Mouse (Mus musculus): ENCODE data around the gene Clybl. TPM values are rescaled to one million over a fixed set of nuclear protein-coding genes. Genes with fewer than 3 reads are reported as not detected.
A peak's percentile ranks its signal among the peaks of the same experiment; 100 is the strongest.

The Clybl gene
- polyA plus RNA-seq, 1 experiment, result 11.7 TPM

DNA sequence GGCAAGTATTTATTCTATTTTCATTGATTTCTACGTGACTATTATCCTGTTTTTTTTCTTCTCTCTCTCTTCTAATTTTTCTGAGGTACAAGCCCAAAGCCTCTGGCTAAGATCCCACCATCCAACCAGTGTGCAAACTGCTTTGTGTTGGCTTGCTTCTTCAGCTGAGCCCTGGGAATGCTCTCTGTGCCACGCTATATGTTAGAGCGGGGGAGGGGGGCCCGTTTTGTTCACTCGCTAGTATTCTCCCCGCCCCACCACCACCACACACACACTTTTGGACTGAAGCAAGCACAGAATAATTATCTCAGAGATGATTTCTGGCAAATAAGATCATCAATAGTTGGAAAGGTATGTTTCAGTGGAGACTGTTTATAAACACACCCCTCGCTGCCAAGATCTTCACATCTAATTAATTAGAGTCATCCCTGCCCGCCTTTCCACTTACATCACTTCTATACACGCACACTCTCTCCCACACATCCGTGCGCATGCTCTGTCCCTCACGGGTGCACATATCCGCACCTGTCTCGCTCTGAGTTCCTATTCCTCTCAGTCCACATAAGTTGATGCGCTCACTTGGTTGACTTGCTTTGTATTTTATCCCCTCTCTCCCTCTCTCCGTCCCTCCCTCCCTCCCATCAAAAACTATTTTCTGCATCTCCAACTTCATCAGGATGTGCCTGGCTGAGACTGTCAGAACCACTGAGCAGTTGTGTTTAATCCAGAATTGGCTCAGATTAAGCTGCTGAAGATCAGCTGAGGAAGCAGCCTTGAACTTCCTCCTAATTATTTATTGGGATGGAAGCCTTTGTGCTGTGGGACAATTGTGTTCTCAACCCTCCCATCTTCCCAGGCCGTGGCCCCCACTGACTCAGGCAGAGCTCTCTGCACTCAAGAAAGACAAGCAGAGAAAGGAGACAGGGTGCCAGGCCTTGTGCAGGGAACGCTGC, 163.0 kb downstream of the Clybl start:
- no peak for TF ChIP-seq CTCF (IDR thresholded peaks at IDR 0.05; ENCODE audit: borderline replicate concordance, extremely low read depth, insufficient read depth, insufficient read length)
- no peak for TF ChIP-seq POLR2A (IDR thresholded peaks at IDR 0.05; ENCODE audit: borderline replicate concordance, extremely low read depth, insufficient read depth, insufficient read length, poor library complexity, severe bottlenecking)
- DNase-seq (ENCODE audit: low read depth), result peak; percentile 76

DNA sequence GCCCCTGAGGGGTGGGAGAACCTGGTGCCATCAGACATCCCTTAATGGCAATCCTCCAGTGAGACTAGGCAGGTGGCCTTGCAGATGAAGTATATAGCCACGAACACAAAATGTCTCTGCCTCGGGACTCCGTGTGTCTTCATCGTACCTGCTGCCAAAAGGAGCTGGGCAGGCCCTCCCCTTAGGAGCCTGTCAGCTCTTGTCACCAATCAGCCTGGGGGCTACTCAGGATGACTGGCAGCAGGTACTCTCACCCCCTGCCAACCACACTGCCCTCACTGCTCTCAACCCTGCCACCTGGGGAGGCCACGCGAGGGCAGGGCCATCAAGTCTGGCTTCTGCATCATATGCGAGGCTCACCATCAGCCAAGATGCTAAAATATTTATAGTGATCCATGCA, 166.6 kb downstream of the Clybl start:
- no peak for DNase-seq (ENCODE audit: low read depth)
- TF ChIP-seq POLR2A (IDR thresholded peaks at IDR 0.05; ENCODE audit: borderline replicate concordance, extremely low read depth, insufficient read depth, insufficient read length, poor library complexity, severe bottlenecking), result no peak

DNA sequence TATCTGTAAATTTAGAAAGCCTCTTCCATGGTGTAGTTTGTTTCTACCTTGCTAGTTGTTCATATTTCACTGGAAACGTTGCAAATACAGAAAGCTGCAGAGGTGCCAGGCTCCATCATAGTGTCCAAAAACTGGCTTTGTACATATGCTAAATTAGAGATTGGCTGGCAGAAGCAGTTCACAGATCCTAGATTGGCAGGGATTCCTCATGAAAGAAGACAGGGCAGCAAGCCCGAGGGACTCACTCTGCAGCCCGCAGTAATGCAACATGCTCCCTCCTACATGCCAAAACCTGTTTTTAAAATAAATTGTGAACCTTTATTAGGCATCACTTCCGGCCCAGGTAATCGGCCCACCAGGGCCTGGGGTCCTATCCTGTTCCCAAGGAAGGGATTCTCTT, 167.8 kb downstream of the Clybl start:
- DNase-seq (ENCODE audit: low read depth), result peak; percentile 82
- TF ChIP-seq CTCF (IDR thresholded peaks at IDR 0.05; ENCODE audit: borderline replicate concordance, extremely low read depth, insufficient read depth, insufficient read length) (no peak), POLR2A (IDR thresholded peaks at IDR 0.05; ENCODE audit: borderline replicate concordance, extremely low read depth, insufficient read depth, insufficient read length, poor library complexity, severe bottlenecking) (no peak)

DNA sequence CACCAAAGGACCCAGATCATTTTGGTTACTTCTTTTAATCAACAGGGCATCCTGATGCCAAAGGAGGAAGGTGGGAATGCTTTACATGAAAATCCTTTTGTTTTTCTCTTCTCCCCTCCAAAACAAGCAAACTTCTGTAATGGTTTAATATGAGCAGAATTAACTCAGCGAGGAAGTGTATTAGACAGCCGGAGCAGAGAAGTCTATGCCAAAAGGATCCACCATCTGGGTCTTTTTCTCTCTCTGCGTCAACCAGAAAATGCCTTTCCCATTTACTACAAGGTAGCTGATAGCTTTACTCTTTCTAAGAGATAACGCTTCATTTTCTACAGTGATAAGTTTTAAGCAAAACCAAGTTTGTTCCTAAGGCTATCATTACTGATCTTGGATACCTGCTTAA, 168.3 kb downstream of the Clybl start:
- peak; percentile 69 for DNase-seq (ENCODE audit: low read depth)
- TF ChIP-seq POLR2A (IDR thresholded peaks at IDR 0.05; ENCODE audit: borderline replicate concordance, extremely low read depth, insufficient read depth, insufficient read length, poor library complexity, severe bottlenecking), result no peak
- TF ChIP-seq CTCF (IDR thresholded peaks at IDR 0.05; ENCODE audit: borderline replicate concordance, extremely low read depth, insufficient read depth, insufficient read length), result no peak

DNA sequence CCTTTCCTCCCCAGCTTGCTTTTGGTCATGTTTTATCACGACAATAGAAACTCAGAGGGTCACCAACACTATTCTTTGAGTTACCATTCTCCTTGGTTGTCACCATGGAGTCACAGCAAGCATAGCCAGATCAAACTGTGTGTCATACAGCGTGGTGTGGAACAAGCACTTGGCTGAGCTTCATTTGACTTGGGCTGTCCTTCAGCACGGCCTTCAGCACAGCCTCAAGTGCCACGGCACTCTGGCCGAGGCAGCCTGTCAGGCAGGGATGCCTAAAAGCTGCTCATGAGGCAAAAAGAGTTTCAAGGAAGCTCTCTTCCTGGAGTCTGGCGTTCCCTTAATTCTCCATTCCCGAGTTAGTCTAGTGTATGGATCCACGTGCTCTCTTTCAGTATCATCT, 169.3 kb downstream of the Clybl start:
- DNase-seq (ENCODE audit: low read depth), result no peak
- TF ChIP-seq CTCF (IDR thresholded peaks at IDR 0.05; ENCODE audit: borderline replicate concordance, extremely low read depth, insufficient read depth, insufficient read length) (no peak), POLR2A (IDR thresholded peaks at IDR 0.05; ENCODE audit: borderline replicate concordance, extremely low read depth, insufficient read depth, insufficient read length, poor library complexity, severe bottlenecking) (no peak)

DNA sequence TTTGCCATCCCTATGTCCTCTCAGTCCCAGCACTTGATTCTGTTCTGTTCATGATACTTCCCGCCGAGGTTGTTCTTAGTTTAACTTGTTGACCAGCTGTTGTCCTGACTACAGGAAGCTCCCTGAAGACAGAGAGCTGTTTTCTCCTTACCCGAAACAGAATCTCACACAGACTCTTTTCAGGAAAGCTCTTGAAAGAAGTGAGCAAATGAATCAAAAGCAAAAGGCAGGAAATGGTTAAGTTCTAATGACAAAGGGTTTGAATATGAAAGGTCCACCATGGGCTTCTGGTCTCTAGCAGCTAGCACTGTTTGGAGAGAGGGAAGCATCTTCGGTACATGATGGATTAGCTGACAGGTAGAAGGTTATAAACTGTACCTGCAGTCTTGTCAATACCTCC, 175.8 kb downstream of the Clybl start:
- TF ChIP-seq CTCF (IDR thresholded peaks at IDR 0.05; ENCODE audit: borderline replicate concordance, extremely low read depth, insufficient read depth, insufficient read length), result no peak
- no peak for TF ChIP-seq POLR2A (IDR thresholded peaks at IDR 0.05; ENCODE audit: borderline replicate concordance, extremely low read depth, insufficient read depth, insufficient read length, poor library complexity, severe bottlenecking)
- no peak for DNase-seq (ENCODE audit: low read depth)

DNA sequence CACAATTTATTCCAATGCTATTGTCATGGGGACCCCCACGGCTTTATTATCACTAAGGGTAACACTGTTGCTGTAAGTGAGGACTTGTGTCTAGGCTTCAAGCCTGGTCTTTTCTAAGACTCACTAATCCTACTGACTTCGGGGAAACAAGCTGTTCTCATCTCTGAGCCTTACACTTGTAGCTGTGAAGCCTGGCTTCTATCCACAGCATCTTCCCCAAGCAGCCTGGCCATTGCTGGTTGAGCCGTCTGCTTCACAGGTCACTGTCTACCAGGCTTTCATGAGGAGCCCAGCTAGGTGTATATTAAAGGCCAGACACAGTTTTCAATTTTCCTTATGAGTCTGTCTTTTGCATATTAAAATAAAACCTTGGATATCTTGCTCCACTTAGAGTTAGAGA, 177.1 kb downstream of the Clybl start:
- TF ChIP-seq POLR2A (IDR thresholded peaks at IDR 0.05; ENCODE audit: borderline replicate concordance, extremely low read depth, insufficient read depth, insufficient read length, poor library complexity, severe bottlenecking) (no peak), CTCF (IDR thresholded peaks at IDR 0.05; ENCODE audit: borderline replicate concordance, extremely low read depth, insufficient read depth, insufficient read length) (no peak)
- DNase-seq (ENCODE audit: low read depth), result no peak

DNA sequence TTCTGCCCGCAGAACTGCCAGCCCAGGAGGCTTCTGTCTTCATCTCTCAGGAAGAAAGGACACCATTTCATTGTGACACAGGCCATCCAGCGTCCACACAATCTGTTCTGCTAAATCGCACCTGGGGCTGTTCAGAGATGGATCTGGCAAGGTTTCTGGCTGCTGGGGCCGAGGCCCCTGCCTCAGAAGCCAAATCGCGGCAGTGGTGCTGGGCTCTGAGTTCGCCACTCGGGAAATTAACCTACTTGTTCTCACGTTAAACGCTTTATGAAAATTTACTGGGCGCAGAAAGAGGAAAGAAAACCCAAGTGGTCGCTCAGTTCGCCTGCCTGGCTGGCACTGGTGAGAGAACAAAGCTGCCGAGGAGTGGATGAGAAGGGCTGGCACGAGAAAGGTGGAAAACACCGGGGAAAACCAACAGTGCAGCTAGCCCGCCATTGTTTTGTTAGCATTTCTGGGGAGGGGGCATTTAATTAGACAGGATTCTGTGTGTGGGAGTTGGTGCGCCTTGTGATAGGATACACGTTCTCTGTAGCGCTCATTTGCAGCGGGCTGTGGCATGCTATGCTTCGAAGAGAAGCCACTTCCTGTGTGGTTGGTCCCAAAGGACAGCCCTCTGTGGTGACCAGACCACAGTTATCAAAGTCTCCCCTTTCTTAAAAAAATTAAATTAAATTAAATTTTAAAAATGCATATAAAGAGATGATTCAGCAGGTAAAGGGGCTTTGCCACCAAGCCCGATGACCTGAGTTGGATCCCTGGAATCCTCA, 177.8 kb downstream of the Clybl start:
- TF ChIP-seq CTCF (IDR thresholded peaks at IDR 0.05; ENCODE audit: borderline replicate concordance, extremely low read depth, insufficient read depth, insufficient read length) (no peak), POLR2A (IDR thresholded peaks at IDR 0.05; ENCODE audit: borderline replicate concordance, extremely low read depth, insufficient read depth, insufficient read length, poor library complexity, severe bottlenecking) (no peak)
- DNase-seq (ENCODE audit: low read depth), result peak; percentile 56

DNA sequence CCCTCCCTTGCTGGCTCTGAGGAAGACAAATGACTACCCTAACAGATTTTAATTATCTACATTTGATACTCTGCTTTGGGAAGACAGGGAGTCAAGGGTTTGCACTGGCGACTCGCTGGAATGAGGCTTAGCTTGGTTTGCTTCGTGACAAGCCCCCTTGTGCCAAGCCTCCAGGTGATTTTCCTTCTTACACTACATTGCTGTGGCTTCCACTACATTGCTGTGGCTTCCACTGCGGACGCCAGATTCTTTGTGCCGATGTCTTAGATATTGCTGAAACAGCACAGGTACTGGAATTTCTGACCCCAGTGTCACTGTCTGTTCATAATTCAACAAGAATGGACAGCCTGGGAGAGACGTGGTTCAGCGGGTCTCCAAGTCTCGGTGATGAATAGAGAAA, 180.3 kb downstream of the Clybl start:
- TF ChIP-seq POLR2A (IDR thresholded peaks at IDR 0.05; ENCODE audit: borderline replicate concordance, extremely low read depth, insufficient read depth, insufficient read length, poor library complexity, severe bottlenecking) (no peak), CTCF (IDR thresholded peaks at IDR 0.05; ENCODE audit: borderline replicate concordance, extremely low read depth, insufficient read depth, insufficient read length) (no peak)
- DNase-seq (ENCODE audit: low read depth), result no peak

DNA sequence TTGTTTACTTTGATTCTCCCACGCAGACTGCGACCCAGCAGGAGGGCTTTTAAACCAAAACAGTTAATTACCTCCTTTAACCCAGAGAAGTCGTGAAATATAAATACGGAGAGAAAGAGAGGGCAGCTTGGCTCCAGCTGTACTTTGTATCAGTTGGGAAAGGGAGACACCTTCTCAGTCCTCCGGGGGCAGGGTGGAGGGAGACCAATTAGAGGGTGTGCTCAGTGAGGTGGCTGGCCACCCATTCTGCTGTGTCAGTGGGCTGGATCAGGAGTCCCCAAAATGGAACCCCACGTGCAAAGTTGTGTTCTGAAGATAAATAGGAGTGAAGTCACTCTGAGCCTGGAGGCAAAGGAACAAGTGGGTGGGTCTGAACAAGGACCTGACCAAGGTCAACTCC, 181.7 kb downstream of the Clybl start:
- no peak for DNase-seq (ENCODE audit: low read depth)
- TF ChIP-seq CTCF (IDR thresholded peaks at IDR 0.05; ENCODE audit: borderline replicate concordance, extremely low read depth, insufficient read depth, insufficient read length) (no peak), POLR2A (IDR thresholded peaks at IDR 0.05; ENCODE audit: borderline replicate concordance, extremely low read depth, insufficient read depth, insufficient read length, poor library complexity, severe bottlenecking) (no peak)

DNA sequence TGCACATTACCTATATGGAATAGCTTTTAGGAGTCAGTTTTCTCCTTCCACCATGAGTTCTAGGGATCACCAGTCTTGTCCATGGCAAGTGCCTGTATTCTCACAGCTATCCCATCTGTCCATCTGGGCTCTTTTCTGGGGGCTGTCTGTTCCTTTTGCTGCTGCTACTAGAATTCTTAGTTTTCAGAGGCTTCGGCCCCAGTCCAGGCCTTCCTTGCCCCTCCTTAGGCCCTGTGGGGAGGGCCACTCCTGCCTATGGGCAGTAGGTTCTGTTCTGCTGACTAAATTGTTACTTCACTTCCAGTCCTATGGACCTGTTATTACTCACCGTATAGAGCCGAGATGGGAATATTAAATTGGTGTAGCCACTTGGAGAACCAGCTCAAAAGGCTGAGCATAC, 182.5 kb downstream of the Clybl start:
- TF ChIP-seq POLR2A (IDR thresholded peaks at IDR 0.05; ENCODE audit: borderline replicate concordance, extremely low read depth, insufficient read depth, insufficient read length, poor library complexity, severe bottlenecking) (no peak), CTCF (IDR thresholded peaks at IDR 0.05; ENCODE audit: borderline replicate concordance, extremely low read depth, insufficient read depth, insufficient read length) (no peak)

More for the DNA sequence above, 182.5 kb downstream of the Clybl start:
- DNase-seq (ENCODE audit: low read depth), result no peak

Measured in brain, embryonic 14.5 days (tissue).